In genomic region chr5:25671051-25671450, GRCm38 (mm10) we compare ENCODE assay signal across 14 mouse cellular contexts.
"Had no signal": no experiment of that assay in that cellular context is flagged by ENCODE, and none has a peak within 500 bp of the region (broad histone marks: within the 10 kb centered on the region; RNA-seq: fewer than 3 reads in every experiment).

No protein-coding gene starts in this region.

- DNase-seq: kidney, postnatal 14 days; lung, adult 2 months; lung, postnatal 36 days; midbrain, embryonic 14.5 days; right cerebral cortex, postnatal 14 days; thymus, postnatal 4 days had no signal

- H3K9ac ChIP-seq: kidney, embryonic 15.5 days; liver, embryonic 15.5 days; neural tube, embryonic 12.5 days had no signal

- H3K4me3 ChIP-seq: kidney, embryonic 15.5 days; left cerebral cortex, adult 2 months; limb, embryonic 10.5 days; liver, embryonic 15.5 days; myocyte; neural tube, embryonic 12.5 days had no signal

- H3K9me3 ChIP-seq: kidney, embryonic 15.5 days; limb, embryonic 10.5 days; liver, embryonic 15.5 days; neural tube, embryonic 12.5 days had no signal

- H3K36me3 ChIP-seq: kidney, embryonic 15.5 days; liver, embryonic 15.5 days; neural tube, embryonic 12.5 days had no signal

- H3K4me1 ChIP-seq: kidney, embryonic 15.5 days; liver, embryonic 15.5 days; neural tube, embryonic 12.5 days had no signal

- H3K4me2 ChIP-seq: kidney, embryonic 15.5 days; liver, embryonic 11.5 days; liver, embryonic 15.5 days; neural tube, embryonic 12.5 days had no signal

- H3K27me3 ChIP-seq: kidney, embryonic 15.5 days; liver, embryonic 15.5 days; neural tube, embryonic 12.5 days had no signal

- ATAC-seq: lung, postnatal 0 days had no signal

- H3K27ac ChIP-seq: kidney, embryonic 15.5 days; left cerebral cortex, adult 2 months; limb, embryonic 10.5 days; liver, embryonic 15.5 days; neural tube, embryonic 12.5 days had no signal
